Mouse (Mus musculus) hindbrain, embryonic 14.5 days (tissue): ENCODE measurements at regions not wholly inside any gene's neighbourhood (a gene's known extent, or its start where the extent isn't known, plus 50 kb on each side); places are given as distances from the start of the nearest gene placed in this dataset.

Source experiments
- ATAC-seq: fragments of 200-750 bp; cut with Nextera tagmentation; 2 replicates; pipeline ENCODE4 v1.8.0; 2017; ENCODE audit warnings: moderate number of reproducible peaks, mild to moderate bottlenecking, moderate TSS enrichment, moderate library complexity; ENCODE audit not compliant: low FRiP score
- DNase-seq: peaks from one replicate; pipeline ENCODE4 v3.0.0-alpha.2; 2015; ENCODE audit warnings: low spot score
- H3K27ac ChIP-seq: fragments of 300-500 bp; sonication (generic); 2 replicates; pipeline ENCODE4 v1.5.1; 2014; ENCODE audit warnings: mild to moderate bottlenecking, moderate library complexity
- H3K27me3 ChIP-seq: fragments of 300-500 bp; sonication (generic); 2 replicates; pipeline ENCODE4 v1.6.1; 2014; ENCODE audit warnings: mild to moderate bottlenecking, low read length, mixed read lengths; ENCODE audit not compliant: control insufficient read depth, insufficient read depth
- H3K36me3 ChIP-seq: fragments of 300-500 bp; sonication (generic); replicated peaks from 2 replicates; pipeline ENCODE4 v1.6.1; 2014; ENCODE audit not compliant: control insufficient read depth, insufficient read depth
- H3K4me1 ChIP-seq: fragments of 300-500 bp; sonication (generic); replicated peaks from 2 replicates; pipeline ENCODE4 v1.6.1; 2014; ENCODE audit warnings: antibody characterized with exemption, low read length, mixed read lengths; ENCODE audit not compliant: control insufficient read depth, insufficient read depth
- H3K4me2 ChIP-seq: fragments of 300-500 bp; sonication (generic); replicated peaks from 2 replicates; pipeline ENCODE4 v1.6.1; 2014; ENCODE audit warnings: mild to moderate bottlenecking, moderate library complexity
- H3K4me3 ChIP-seq: fragments of 300-500 bp; sonication (generic); replicated peaks from 2 replicates; pipeline ENCODE4 v1.5.1; 2014; ENCODE audit warnings: mild to moderate bottlenecking, low read length
- H3K9ac ChIP-seq: fragments of 300-500 bp; sonication (generic); 2 replicates; pipeline ENCODE4 v1.6.1; 2014
- H3K9me3 ChIP-seq: fragments of 300-500 bp; sonication (generic); 2 replicates; pipeline ENCODE4 v1.6.1; 2016; ENCODE audit warnings: low read length; ENCODE audit not compliant: control insufficient read depth
- WGBS: fragments of 180-500 bp; shearing (Covaris S2); extraction: QIAGEN DNeasy Blood & Tissue Kit; methylation state at CpG from one replicate; pipeline ENCODE4 v1.1.7; 2014; 5-methylcytosine and 5-hydroxymethylcytosine counted together

DNA sequence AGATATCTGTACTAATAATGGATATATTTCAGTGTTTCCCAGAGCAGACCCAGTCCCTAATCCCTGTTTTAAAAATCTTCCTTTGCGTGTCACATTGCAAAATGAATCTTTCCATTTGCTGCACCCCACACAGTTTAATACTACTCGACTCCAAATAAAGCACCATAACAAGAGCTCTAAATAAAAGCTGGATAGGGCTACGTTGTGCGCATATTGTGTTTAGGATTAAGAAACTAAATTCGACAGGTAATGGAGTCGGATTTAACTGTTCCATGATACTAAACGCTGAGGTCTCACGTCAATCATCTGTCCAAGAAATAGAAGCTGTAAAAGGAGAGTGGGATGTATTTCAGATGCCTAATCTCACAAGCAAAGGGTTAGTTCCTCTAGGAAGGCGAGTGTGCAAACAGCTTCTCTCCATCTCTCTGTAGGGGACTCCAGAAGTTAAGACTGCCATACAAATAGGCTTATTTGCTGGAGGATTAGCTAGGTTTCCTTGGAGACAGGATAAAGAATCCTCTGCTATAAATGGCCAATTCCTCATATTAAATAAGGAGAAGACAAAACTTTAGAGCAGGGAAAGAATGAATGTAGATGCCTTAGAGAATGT is 544.6 kb downstream of the Olfm4 start:
- H3K9me3 ChIP-seq = no peaks in the 10 kb centered on the region
- H3K4me1 ChIP-seq = no peaks in the 10 kb centered on the region
- no peak overlapping the region for H3K4me3 ChIP-seq
- H3K27ac ChIP-seq = no peak overlapping the region
- no peak for DNase-seq
- H3K9ac ChIP-seq = no peak overlapping the region
- no peaks in the 10 kb centered on the region for H3K27me3 ChIP-seq
- no peak for ATAC-seq
- H3K36me3 ChIP-seq = no peaks in the 10 kb centered on the region
- WGBS = 69% methylated on average over 9 of the region's 9 CpGs
- no peak overlapping the region for H3K4me2 ChIP-seq

DNA sequence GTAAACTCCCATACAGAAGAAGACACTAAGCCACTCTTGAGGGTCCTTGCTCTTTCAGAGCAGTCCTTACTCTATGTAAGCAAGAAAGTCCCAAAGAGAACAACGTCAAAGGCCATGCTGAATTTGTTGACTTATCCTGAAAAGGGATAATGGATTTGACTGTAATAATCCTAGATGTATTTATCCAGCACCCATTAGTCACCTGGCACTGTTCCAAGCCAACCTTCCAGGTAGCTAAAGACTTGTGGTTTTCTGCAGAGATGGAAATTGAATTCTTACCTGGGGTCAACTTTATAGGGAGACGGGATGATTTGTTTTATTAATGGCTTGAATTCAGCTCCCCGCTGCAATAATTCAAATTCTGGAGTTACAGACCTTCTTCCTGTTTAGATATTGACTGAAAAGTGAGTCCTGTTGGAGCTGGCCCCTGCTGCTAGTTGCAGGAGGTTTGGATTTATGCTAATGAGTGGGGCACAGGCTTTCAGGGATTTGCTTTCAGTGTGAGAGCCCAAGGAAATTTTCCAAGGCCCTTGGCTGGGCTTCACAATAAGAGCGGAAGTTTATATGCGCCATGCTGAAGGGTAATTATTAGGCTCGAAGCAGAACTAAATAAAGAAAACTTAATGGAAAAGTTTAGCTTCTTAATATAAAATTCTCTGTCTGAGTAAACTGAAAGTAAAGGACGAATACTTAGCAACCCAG is 552.3 kb downstream of the Olfm4 start:
- H3K27ac ChIP-seq = no peak overlapping the region
- no peaks in the 10 kb centered on the region for H3K4me1 ChIP-seq
- no peak overlapping the region for H3K4me2 ChIP-seq
- no peaks in the 10 kb centered on the region for H3K27me3 ChIP-seq
- H3K4me3 ChIP-seq = no peak overlapping the region
- DNase-seq (no peak), ATAC-seq (no peak)
- no peaks in the 10 kb centered on the region for H3K36me3 ChIP-seq
- WGBS = 46% methylated on average over 7 of the region's 7 CpGs
- H3K9ac ChIP-seq = no peak overlapping the region
- no peaks in the 10 kb centered on the region for H3K9me3 ChIP-seq

DNA sequence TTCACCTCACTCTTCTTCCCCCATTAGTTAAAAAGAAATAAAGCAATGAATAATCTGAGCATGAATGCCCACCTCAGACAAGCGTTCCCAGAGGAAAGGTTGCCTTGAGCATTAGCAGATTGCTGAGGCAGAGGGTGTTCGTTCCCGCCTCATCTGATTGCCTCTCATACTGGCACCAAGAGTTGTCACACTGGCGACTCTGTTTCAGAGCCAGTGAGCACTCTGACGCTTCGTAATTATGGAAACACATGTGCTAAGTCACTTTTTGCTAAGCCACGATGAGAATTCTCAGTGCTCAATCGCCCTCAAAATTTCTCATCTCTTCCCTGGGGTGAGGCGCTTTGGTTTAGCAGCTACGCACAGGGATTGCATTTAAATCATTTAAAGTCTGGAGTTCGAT is 576.1 kb downstream of the Olfm4 start:
- Histone ChIP-seq H3K36me3 (no peaks in the 10 kb centered on the region), H3K9me3 (no peaks in the 10 kb centered on the region), H3K4me3 (no peak overlapping the region), H3K9ac (no peak overlapping the region), H3K27ac (no peak overlapping the region), H3K4me2 (no peak overlapping the region), H3K27me3 (no peaks in the 10 kb centered on the region), H3K4me1 (no peaks in the 10 kb centered on the region)
- 68% methylated on average over 11 of the region's 11 CpGs for WGBS
- ATAC-seq (no peak), DNase-seq (no peak)
